Mouse (Mus musculus) embryonic fibroblast, embryonic 13.5 days (primary cell): ENCODE measurements at regions not wholly inside any gene's neighbourhood (a gene's known extent, or its start where the extent isn't known, plus 50 kb on each side); places are given as distances from the start of the nearest gene placed in this dataset.

Experiments used
- CTCF ChIP-seq: IDR thresholded peaks from 2 replicates; pipeline ENCODE4 v1.5.1; 2011; ENCODE audit warnings: mild to moderate bottlenecking, control low read depth, low read length, moderate library complexity, borderline replicate concordance; ENCODE audit not compliant: insufficient read depth
- POLR2A ChIP-seq: IDR thresholded peaks from 2 replicates; pipeline ENCODE4 v1.6.1; 2011; ENCODE audit warnings: low read depth, mild to moderate bottlenecking, control low read depth, low read length, moderate library complexity

- TF ChIP-seq POLR2A (no peak), CTCF (no peak)
These were observed 1695.9 kb upstream of the Slc10a2 start for GRCm38 (mm10) chr8:6801076-6801475.
